Mouse (Mus musculus) CD4-positive, CD25-positive, alpha-beta regulatory T cell, adult 4 months (primary cell): ENCODE data around the gene Dpp9. TPM values are rescaled to one million over a fixed set of nuclear protein-coding genes. Genes with fewer than 3 reads are reported as not detected.

ENCODE experiments used
- ATAC-seq: one replicate; pipeline ENCODE4 v1.8.0; 2017
- polyA plus RNA-seq, 2 experiments: library from polyadenylated mRNA; unstranded; fragments of 100-300 nt; shearing (Covaris generic); gene quantifications; one replicate each; pipeline ENCODE4 v1.2.1; 2017

Gene Dpp9
- polyA plus RNA-seq, 2 experiments from 2014 or later, result 17.8 to 21.0 TPM

GRCm38 (mm10) chr17:56182975-56183657, 35.6 kb downstream of the Dpp9 start:
- peak; percentile 3 for ATAC-seq

GRCm38 (mm10) chr17:56175416-56175815, 43.3 kb downstream of the Dpp9 start:
- no peak for ATAC-seq

GRCm38 (mm10) chr17:56173401-56174046, 45.2 kb downstream of the Dpp9 start:
- no peak for ATAC-seq

GRCm38 (mm10) chr17:56171881-56172280, 46.8 kb downstream of the Dpp9 start:
- ATAC-seq, result no peak

- no peak for ATAC-seq
Observed at GRCm38 (mm10) chr17:56171456-56171855, 47.2 kb downstream of the Dpp9 start.

GRCm38 (mm10) chr17:56170636-56171035, 48.1 kb downstream of the Dpp9 start:
- ATAC-seq, result no peak

- peak; percentile 83 for ATAC-seq
Observed at GRCm38 (mm10) chr17:56169830-56170229, 48.9 kb downstream of the Dpp9 start.

- ATAC-seq, result no peak
Observed at GRCm38 (mm10) chr17:56165671-56166070, 53.0 kb downstream of the Dpp9 start.

- no peak for ATAC-seq
Observed at GRCm38 (mm10) chr17:56164510-56164909, 54.2 kb downstream of the Dpp9 start.

GRCm38 (mm10) chr17:56163523-56164102, 55.1 kb downstream of the Dpp9 start:
- peak; percentile 83 for ATAC-seq

- peak; percentile 87 for ATAC-seq
Observed at GRCm38 (mm10) chr17:56162231-56162774, 56.4 kb downstream of the Dpp9 start, which contains the start of gene Tnfaip8l1. TSS of gene Tnfaip8l1 (plus strand) at chr17:56162477.

GRCm38 (mm10) chr17:56159729-56160128, 59.0 kb downstream of the Dpp9 start:
- ATAC-seq, result no peak

GRCm38 (mm10) chr17:56153643-56154042, 65.1 kb downstream of the Dpp9 start:
- ATAC-seq, result no peak

GRCm38 (mm10) chr17:56149897-56150296, 68.8 kb downstream of the Dpp9 start:
- ATAC-seq, result no peak

- no peak for ATAC-seq
Observed at GRCm38 (mm10) chr17:56148790-56149618, 69.7 kb downstream of the Dpp9 start.

- ATAC-seq, result peak; percentile 26
Observed at GRCm38 (mm10) chr17:56148280-56148679, 70.4 kb downstream of the Dpp9 start.

- ATAC-seq, result no peak
Observed at GRCm38 (mm10) chr17:56147420-56147819, 71.3 kb downstream of the Dpp9 start.

- ATAC-seq, result no peak
Observed at GRCm38 (mm10) chr17:56146131-56146530, 72.6 kb downstream of the Dpp9 start.

- ATAC-seq, result no peak
Observed at GRCm38 (mm10) chr17:56144546-56144945, 74.2 kb downstream of the Dpp9 start.

- ATAC-seq, result no peak
Observed at GRCm38 (mm10) chr17:56141702-56142605, 76.8 kb downstream of the Dpp9 start.

GRCm38 (mm10) chr17:56139858-56140595, 78.7 kb downstream of the Dpp9 start, which contains the start of gene Sema6b:
TSS of gene Sema6b (minus strand) at chr17:56140343.
- ATAC-seq, result peak; percentile 61
